Mouse (Mus musculus) effector memory CD4-positive, alpha-beta T cell, adult 7 months (primary cell): ENCODE data around the gene Rer1. TPM values are rescaled to one million over a fixed set of nuclear protein-coding genes. Genes with fewer than 3 reads are reported as not detected.

Source experiments
- polyA plus RNA-seq: library from polyadenylated mRNA; unstranded; fragments of 100-300 nt; shearing (Covaris generic); gene quantifications from one replicate; pipeline ENCODE4 v1.2.1, GENCODE M21; 2017

Rer1 gene
- polyA plus RNA-seq, result 130 TPM

DNA sequence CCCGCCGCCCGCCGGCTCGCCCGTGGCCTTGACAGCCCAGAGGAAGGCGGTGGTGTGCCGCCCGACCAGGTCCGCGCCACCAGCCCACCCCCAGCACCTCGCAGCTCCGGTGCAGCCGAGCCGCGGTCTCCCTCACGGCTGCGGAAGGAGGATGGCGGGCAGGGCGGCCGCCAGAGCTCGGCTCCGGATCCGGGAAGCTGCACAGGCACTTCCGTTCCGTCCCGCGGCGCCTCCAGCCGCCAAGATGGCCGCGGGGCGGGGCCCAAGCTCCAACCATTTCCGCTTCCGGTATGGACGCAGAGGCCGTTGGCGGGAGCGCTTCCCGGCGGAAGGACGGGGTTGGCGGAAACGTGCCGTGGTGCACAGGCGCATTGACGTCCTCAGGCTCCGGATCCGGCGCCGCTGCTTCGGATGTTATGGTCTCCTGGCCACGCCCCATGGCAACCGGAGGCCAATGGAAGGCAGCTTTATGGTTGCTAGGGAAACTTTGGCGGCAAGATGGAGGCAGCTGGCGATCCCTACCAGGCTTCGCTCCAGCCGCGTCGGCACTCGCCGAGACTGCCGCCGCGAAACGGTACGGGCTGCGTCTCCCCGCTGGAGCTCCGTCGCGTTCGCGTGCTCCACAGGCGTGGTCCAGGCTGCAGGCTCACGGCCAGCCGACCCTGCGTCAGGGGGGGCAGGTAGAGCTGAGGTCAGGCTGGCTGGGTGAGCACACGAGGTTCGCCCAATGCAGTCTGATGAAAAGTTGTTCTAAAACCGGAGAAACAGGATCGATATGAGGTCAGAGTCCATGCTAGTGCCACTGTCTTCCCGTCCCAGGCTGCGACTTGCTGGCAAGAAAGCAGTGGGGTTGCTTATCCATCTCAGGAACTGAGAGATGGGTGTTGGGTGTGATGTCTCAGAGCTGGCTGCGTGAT, at the start of gene Rer1, which contains the start of gene Morn1:
Rer1 (minus strand) TSS at position 275 of the 917 bp plus-strand sequence.
Morn1 (plus strand) TSS at position 470 of the 917 bp plus-strand sequence.

DNA sequence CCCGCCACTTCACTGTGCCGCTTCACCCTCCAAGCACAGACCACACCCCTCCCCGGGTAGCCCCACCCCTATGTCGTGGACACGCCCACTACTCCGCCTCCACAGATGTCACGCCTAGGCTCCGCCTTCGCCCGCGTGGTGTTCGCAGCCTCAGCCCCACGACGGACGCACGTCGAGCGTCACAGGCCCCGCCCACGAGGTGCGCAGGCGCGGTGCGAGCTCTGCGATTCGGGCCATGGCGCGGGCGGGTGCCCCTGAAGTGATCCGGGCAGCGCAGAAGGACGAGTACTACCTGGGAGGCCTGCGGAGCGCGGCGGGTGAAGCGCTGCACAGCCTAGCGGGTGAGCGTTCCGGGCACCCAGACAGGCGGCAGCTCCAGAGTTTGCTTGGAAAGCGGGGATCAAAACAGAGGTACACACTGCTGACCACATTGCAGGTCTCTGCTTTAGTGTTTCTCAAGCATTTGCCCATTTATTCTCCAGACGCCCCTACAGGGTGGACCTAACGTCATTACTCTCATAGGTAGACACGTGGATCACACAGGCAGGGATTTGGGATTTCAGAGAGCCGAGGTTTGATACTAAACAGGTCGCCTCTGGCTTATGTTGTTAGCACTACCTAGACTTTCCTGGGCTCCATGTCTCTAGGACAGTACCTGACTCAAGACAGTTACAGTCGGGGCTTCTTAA, 19.2 kb downstream of the Rer1 start, which contains the start of gene Pex10:
Pex10 (plus strand) TSS at position 183 of the 689 bp plus-strand sequence.

DNA sequence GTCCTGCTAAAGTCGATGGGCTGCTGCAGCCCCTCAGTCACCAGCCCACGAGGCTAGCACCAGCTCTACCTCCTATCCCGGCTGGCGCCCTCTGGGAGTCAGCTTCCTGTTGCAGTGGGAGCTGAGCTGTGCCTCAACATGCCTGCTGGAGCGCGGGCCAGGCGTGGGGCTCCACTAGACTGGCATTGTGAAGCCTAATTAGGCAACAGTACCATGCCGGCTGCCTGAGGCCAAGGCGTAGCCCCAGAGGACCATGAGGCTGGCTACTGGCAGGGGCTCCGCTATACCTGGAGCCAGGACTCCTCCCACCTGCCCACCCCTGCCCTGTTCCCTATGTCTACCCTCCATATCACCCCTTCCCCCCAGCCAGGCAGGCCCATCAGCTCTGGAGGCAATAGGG, 29.5 kb downstream of the Rer1 start, which contains the start of gene Plch2:
Plch2 (minus strand) TSS at position 61 of the 400 bp plus-strand sequence.

Other genes starting within 250 kb of the Rer1 start
- 0.20 TPM for gene Ttc34, start 248.9 kb downstream of the Rer1 start, polyA plus RNA-seq
- gene Mmel1, start 216.8 kb downstream of the Rer1 start, polyA plus RNA-seq, result not detected
- 6.7 TPM for gene Fam213b, start 187.2 kb downstream of the Rer1 start, polyA plus RNA-seq
- 8.7 TPM for gene Tnfrsf14, start 157.8 kb downstream of the Rer1 start, polyA plus RNA-seq
- 0.43 TPM for gene Hes5, start 125.5 kb downstream of the Rer1 start, polyA plus RNA-seq
- gene Pank4, start 122.3 kb downstream of the Rer1 start, polyA plus RNA-seq, result 54.9 TPM
- gene Plch2, start 29.6 kb downstream of the Rer1 start, polyA plus RNA-seq, result 0.17 TPM
- 3.1 TPM for gene Pex10, start 19.4 kb downstream of the Rer1 start, polyA plus RNA-seq
- 2.1 TPM for gene Morn1, start 195 bp upstream of the Rer1 start, polyA plus RNA-seq
- 116 TPM for gene Ski, start 136.2 kb upstream of the Rer1 start, polyA plus RNA-seq
- 47.9 TPM for gene Faap20, start 163.4 kb upstream of the Rer1 start, polyA plus RNA-seq